Mouse (Mus musculus): ENCODE results near the gene Lrrc29. TPM values are rescaled to one million over a fixed set of nuclear protein-coding genes. Genes with fewer than 3 reads are reported as not detected.
"Not testable (repeated sequence)": the region's sequence is repeated elsewhere in the genome, so short reads cannot be mapped to it uniquely, and the experiment has no call there.

Gene Lrrc29
- polyA plus RNA-seq, 1 experiment from 2014 or later: 2.7 TPM

- DNase-seq (ENCODE audit: low spot score) (no peak), ATAC-seq (ENCODE audit: low FRiP score, low TSS enrichment) (no peak)
- TF ChIP-seq EP300 (optimal IDR thresholded peaks at IDR 0.05) (no peak), CTCF (IDR thresholded peaks at IDR 0.05; ENCODE audit: low read depth) (no peak)
- Histone ChIP-seq H3K9ac (ENCODE audit: low read length) (no peak overlapping the region), H3K27me3 (ENCODE audit: control insufficient read depth, insufficient read depth, low read length) (no peaks in the 10 kb centered on the region), H3K4me2 (replicated peaks; ENCODE audit: low read depth) (no peak overlapping the region), H3K9me3 (ENCODE audit: control insufficient read depth, low read length) (no peaks in the 10 kb centered on the region), H3K36me3 (ENCODE audit: control insufficient read depth, insufficient read depth, low read length) (no peaks in the 10 kb centered on the region), H3K4me1 (replicated peaks; ENCODE audit: control insufficient read depth, insufficient read depth) (peaks cover 8% of the 10 kb centered on the region), H3K27ac (replicated peaks) (no peak overlapping the region), H3K4me3 (ENCODE audit: low read depth, low read length) (no peak overlapping the region)
- WGBS: 69% methylated on average over 19 of the region's 19 CpGs
Measured at GRCm38 (mm10) chr8:105293405-105293804, 32.7 kb downstream of the Lrrc29 start.

- Histone ChIP-seq H3K4me3 (ENCODE audit: low read depth, low read length) (no peak overlapping the region), H3K36me3 (ENCODE audit: control insufficient read depth, insufficient read depth, low read length) (no peaks in the 10 kb centered on the region), H3K4me1 (replicated peaks; ENCODE audit: control insufficient read depth, insufficient read depth) (peaks cover 8% of the 10 kb centered on the region), H3K9me3 (ENCODE audit: control insufficient read depth, low read length) (no peaks in the 10 kb centered on the region), H3K27me3 (ENCODE audit: control insufficient read depth, insufficient read depth, low read length) (no peaks in the 10 kb centered on the region), H3K9ac (ENCODE audit: low read length) (no peak overlapping the region), H3K27ac (replicated peaks) (no peak overlapping the region), H3K4me2 (replicated peaks; ENCODE audit: low read depth) (no peak overlapping the region)
- DNase-seq (ENCODE audit: low spot score) (no peak), ATAC-seq (ENCODE audit: low FRiP score, low TSS enrichment) (no peak)
- no peak for TF ChIP-seq CTCF (IDR thresholded peaks at IDR 0.05; ENCODE audit: low read depth)
- no peak for TF ChIP-seq EP300 (optimal IDR thresholded peaks at IDR 0.05)
- WGBS: 70% methylated on average over 7 of the region's 7 CpGs
Measured at GRCm38 (mm10) chr8:105292471-105292870, 33.6 kb downstream of the Lrrc29 start.

- H3K4me1 ChIP-seq (replicated peaks; ENCODE audit: control insufficient read depth, insufficient read depth); H3K27me3 ChIP-seq (ENCODE audit: control insufficient read depth, insufficient read depth, low read length); H3K27ac ChIP-seq (replicated peaks); H3K9ac ChIP-seq (ENCODE audit: low read length); H3K36me3 ChIP-seq (ENCODE audit: control insufficient read depth, insufficient read depth, low read length); DNase-seq (ENCODE audit: low spot score); H3K4me3 ChIP-seq (ENCODE audit: low read depth, low read length); H3K9me3 ChIP-seq (ENCODE audit: control insufficient read depth, low read length); ATAC-seq (ENCODE audit: low FRiP score, low TSS enrichment); H3K4me2 ChIP-seq (replicated peaks; ENCODE audit: low read depth): not testable (repeated sequence)
- peak; percentile 38 for TF ChIP-seq CTCF (IDR thresholded peaks at IDR 0.05; ENCODE audit: low read depth)
- WGBS: 57% methylated on average over 3 of the region's 3 CpGs
Measured at GRCm38 (mm10) chr8:105291802-105292201, 34.3 kb downstream of the Lrrc29 start.

GRCm38 (mm10) chr8:105291364-105291763 lies 34.7 kb downstream of the Lrrc29 start:
- H3K9me3 ChIP-seq (ENCODE audit: control insufficient read depth, low read length); H3K4me2 ChIP-seq (replicated peaks; ENCODE audit: low read depth); H3K27me3 ChIP-seq (ENCODE audit: control insufficient read depth, insufficient read depth, low read length); H3K4me1 ChIP-seq (replicated peaks; ENCODE audit: control insufficient read depth, insufficient read depth); DNase-seq (ENCODE audit: low spot score); H3K27ac ChIP-seq (replicated peaks); H3K9ac ChIP-seq (ENCODE audit: low read length); H3K4me3 ChIP-seq (ENCODE audit: low read depth, low read length); ATAC-seq (ENCODE audit: low FRiP score, low TSS enrichment); H3K36me3 ChIP-seq (ENCODE audit: control insufficient read depth, insufficient read depth, low read length): not testable (repeated sequence)
- 77% methylated on average over 8 of the region's 8 CpGs for WGBS

GRCm38 (mm10) chr8:105290554-105291314 lies 35.3 kb downstream of the Lrrc29 start:
- DNase-seq (ENCODE audit: low spot score): peak; percentile 93
- Histone ChIP-seq H3K4me2 (replicated peaks; ENCODE audit: low read depth) (no peak overlapping the region), H3K4me1 (replicated peaks; ENCODE audit: control insufficient read depth, insufficient read depth) (peaks cover 8% of the 10 kb centered on the region), H3K27ac (replicated peaks) (no peak overlapping the region), H3K36me3 (ENCODE audit: control insufficient read depth, insufficient read depth, low read length) (no peaks in the 10 kb centered on the region), H3K27me3 (ENCODE audit: control insufficient read depth, insufficient read depth, low read length) (no peaks in the 10 kb centered on the region), H3K4me3 (ENCODE audit: low read depth, low read length) (no peak overlapping the region), H3K9ac (ENCODE audit: low read length) (no peak overlapping the region), H3K9me3 (ENCODE audit: control insufficient read depth, low read length) (no peaks in the 10 kb centered on the region)
- ATAC-seq (ENCODE audit: low FRiP score, low TSS enrichment): no peak
- WGBS: 11% methylated on average over 31 of the region's 31 CpGs
- TF ChIP-seq EP300 (optimal IDR thresholded peaks at IDR 0.05) (no peak), CTCF (IDR thresholded peaks at IDR 0.05; ENCODE audit: low read depth) (peak; percentile 98)

GRCm38 (mm10) chr8:105289805-105290460 lies 36.1 kb downstream of the Lrrc29 start, which contains the start of gene 4931428F04Rik:
4931428F04Rik (minus strand) TSS chr8:105289864.
- peaks cover 8% of the 10 kb centered on the region for H3K4me1 ChIP-seq (replicated peaks; ENCODE audit: control insufficient read depth, insufficient read depth)
- ATAC-seq (ENCODE audit: low FRiP score, low TSS enrichment) (peak; percentile 15; the same call in 1 of the 2 replicates), DNase-seq (ENCODE audit: low spot score) (peak; percentile 62)
- peak within 1 kb of the TSS; percentile 48 for H3K4me3 ChIP-seq (ENCODE audit: low read depth, low read length)
- TF ChIP-seq CTCF (IDR thresholded peaks at IDR 0.05; ENCODE audit: low read depth) (peak; percentile 75), EP300 (optimal IDR thresholded peaks at IDR 0.05) (no peak)
- H3K36me3 ChIP-seq (ENCODE audit: control insufficient read depth, insufficient read depth, low read length): no peaks in the 10 kb centered on the region
- WGBS: 2% methylated on average over 36 of the region's 43 CpGs
- no peaks in the 10 kb centered on the region for H3K27me3 ChIP-seq (ENCODE audit: control insufficient read depth, insufficient read depth, low read length)
- peak within 1 kb of the TSS; percentile 47 for H3K9ac ChIP-seq (ENCODE audit: low read length)
- no peaks in the 10 kb centered on the region for H3K9me3 ChIP-seq (ENCODE audit: control insufficient read depth, low read length)
- H3K4me2 ChIP-seq (replicated peaks; ENCODE audit: low read depth): peak within 1 kb of the TSS; percentile 84
- H3K27ac ChIP-seq (replicated peaks): peak within 1 kb of the TSS; percentile 84
